23 mouse cellular contexts compared by ENCODE assay signal in the genomic region with DNA sequence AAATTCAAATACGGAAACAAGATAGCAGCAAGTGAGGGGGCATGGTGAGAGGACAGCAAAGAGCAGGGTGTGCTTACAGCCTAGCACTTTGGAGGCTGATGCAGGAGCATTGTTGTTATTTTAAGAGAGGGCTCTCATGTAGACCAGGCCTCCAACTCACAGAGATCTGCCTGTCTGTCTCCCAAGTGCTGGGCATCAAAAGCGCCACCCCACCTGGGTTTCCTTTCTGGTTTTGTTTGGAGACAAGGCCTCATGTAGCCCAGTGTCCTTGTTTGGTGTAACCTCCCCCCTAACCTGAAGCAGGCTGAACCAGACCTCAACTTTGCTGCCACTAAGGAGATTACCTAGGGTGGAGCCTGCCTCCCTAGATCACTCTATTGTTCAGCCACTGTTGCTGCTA. TPM values are rescaled to one million over a fixed set of nuclear protein-coding genes. Genes with fewer than 3 reads are reported as not detected.
"Had no signal": no experiment of that assay in that cellular context is flagged by ENCODE, and none has a peak within 500 bp of the region (broad histone marks: within the 10 kb centered on the region; RNA-seq: fewer than 3 reads in every experiment).

No protein-coding gene starts in this region.

- H3K4me3 ChIP-seq: liver, embryonic 15.5 days; lung, embryonic 15.5 days; megakaryocyte, embryonic 14.5 days; midbrain, embryonic 13.5 days; midbrain, embryonic 15.5 days; neural tube, embryonic 12.5 days; stomach, embryonic 15.5 days had no signal

- ATAC-seq: liver, postnatal 0 days; lung, postnatal 0 days; midbrain, embryonic 13.5 days; midbrain, embryonic 15.5 days had no signal

- H3K4me2 ChIP-seq: liver, embryonic 15.5 days; lung, embryonic 15.5 days; midbrain, embryonic 11.5 days; midbrain, embryonic 13.5 days; midbrain, embryonic 15.5 days; neural tube, embryonic 12.5 days; stomach, embryonic 15.5 days had no signal

- H3K4me1 ChIP-seq: midbrain, embryonic 15.5 days; neural tube, embryonic 12.5 days had no signal

- H3K9me3 ChIP-seq: liver, embryonic 15.5 days; lung, embryonic 15.5 days; midbrain, embryonic 13.5 days; midbrain, embryonic 15.5 days; neural tube, embryonic 12.5 days; stomach, embryonic 15.5 days had no signal

- H3K9ac ChIP-seq: liver, embryonic 15.5 days; liver, postnatal 0 days; lung, embryonic 15.5 days; midbrain, embryonic 13.5 days; midbrain, embryonic 15.5 days; neural tube, embryonic 12.5 days; stomach, embryonic 15.5 days had no signal

- H3K27me3 ChIP-seq: liver, embryonic 15.5 days; lung, embryonic 15.5 days; midbrain, embryonic 13.5 days; midbrain, embryonic 15.5 days; neural tube, embryonic 12.5 days; stomach, embryonic 15.5 days had no signal

- H3K27ac ChIP-seq: liver, embryonic 15.5 days; lung, embryonic 15.5 days; midbrain, embryonic 13.5 days; midbrain, embryonic 15.5 days; neural tube, embryonic 12.5 days; stomach, embryonic 15.5 days; stomach, postnatal 0 days had no signal

- H3K36me3 ChIP-seq: liver, embryonic 15.5 days; lung, embryonic 15.5 days; midbrain, embryonic 13.5 days; midbrain, embryonic 15.5 days; neural tube, embryonic 12.5 days; stomach, embryonic 15.5 days had no signal

- DNase-seq: liver, postnatal 0 days; lung, adult 2 months; lung, postnatal 14 days; lung, postnatal 36 days; right cerebral cortex, postnatal 14 days; thymus, adult 2 months; thymus, postnatal 14 days; thymus, postnatal 4 days had no signal

RNA-seq across cellular contexts. Expression of a gene that starts 43.5 kb away (rescaled TPM):
- total RNA-seq: megakaryocyte progenitor cell, adult 5-6 weeks; midbrain, postnatal 0 days; neutrophil, adult 5-6 weeks had no signal
- polyA plus RNA-seq: liver, embryonic 15.5 days; liver, postnatal 0 days; lung, embryonic 15.5 days; macrophage; midbrain, embryonic 13.5 days; midbrain, embryonic 15.5 days; neural tube, embryonic 12.5 days; neural tube, embryonic 14.5 days had no signal
